Mouse (Mus musculus) retina, postnatal 1 day (tissue): ENCODE measurements around the gene Gm44805.

Source experiments
- DNase-seq: peaks from one replicate; pipeline ENCODE4 v3.0.0-alpha.2; 2012

Gene Gm44805

GRCm38 (mm10) chr7:19681202-19681694 is at the start of gene Gm44805, which contains the start of gene Apoc4:
Gene Gm44805, minus strand, starts transcription at chr7:19681423.
Gene Apoc4, minus strand, starts transcription at chr7:19681479.
- DNase-seq = no peak

GRCm38 (mm10) chr7:19726541-19726940 is 45.3 kb upstream of the Gm44805 start:
- no peak for DNase-seq

GRCm38 (mm10) chr7:19724167-19724566 is 42.9 kb upstream of the Gm44805 start:
- DNase-seq = no peak

GRCm38 (mm10) chr7:19722754-19723195 is 41.6 kb upstream of the Gm44805 start:
- DNase-seq = no peak

GRCm38 (mm10) chr7:19719200-19719599 is 38.0 kb upstream of the Gm44805 start:
- DNase-seq = no peak

- no peak for DNase-seq
These were observed 37.2 kb upstream of the Gm44805 start for GRCm38 (mm10) chr7:19718297-19718952.

GRCm38 (mm10) chr7:19717346-19717745 is 36.1 kb upstream of the Gm44805 start:
- DNase-seq = no peak

GRCm38 (mm10) chr7:19716822-19717221 is 35.6 kb upstream of the Gm44805 start:
- DNase-seq = no peak

- no peak for DNase-seq
These were observed 34.9 kb upstream of the Gm44805 start for GRCm38 (mm10) chr7:19716055-19716682.

GRCm38 (mm10) chr7:19715239-19716054 is 34.2 kb upstream of the Gm44805 start, which contains the start of gene Tomm40:
Gene Tomm40, minus strand, starts transcription at chr7:19715438.
- peak; percentile 100 for DNase-seq

- DNase-seq = no peak
These were observed 33.6 kb upstream of the Gm44805 start for GRCm38 (mm10) chr7:19714836-19715235.

- DNase-seq = no peak
These were observed 32.4 kb upstream of the Gm44805 start for GRCm38 (mm10) chr7:19713598-19713997.

GRCm38 (mm10) chr7:19713196-19713595 is 32.0 kb upstream of the Gm44805 start:
- peak; percentile 49 for DNase-seq

- peak; percentile 48 for DNase-seq
These were observed 31.2 kb upstream of the Gm44805 start for GRCm38 (mm10) chr7:19712414-19712813.

GRCm38 (mm10) chr7:19710650-19711049 is 29.4 kb upstream of the Gm44805 start:
- no peak for DNase-seq

GRCm38 (mm10) chr7:19705271-19705670 is 24.0 kb upstream of the Gm44805 start:
- no peak for DNase-seq

- no peak for DNase-seq
These were observed 23.3 kb upstream of the Gm44805 start for GRCm38 (mm10) chr7:19704475-19704874.

- no peak for DNase-seq
These were observed 21.8 kb upstream of the Gm44805 start for GRCm38 (mm10) chr7:19702859-19703555.

GRCm38 (mm10) chr7:19701069-19701761 is 20.0 kb upstream of the Gm44805 start:
- DNase-seq = peak; percentile 82

- DNase-seq = no peak
These were observed 19.3 kb upstream of the Gm44805 start for GRCm38 (mm10) chr7:19700299-19701068.

- DNase-seq = no peak
These were observed 18.6 kb upstream of the Gm44805 start for GRCm38 (mm10) chr7:19699827-19700148.
